Mouse (Mus musculus) stomach, postnatal 0 days (tissue): Measurements from ENCODE around the gene Gins1.

Source experiments
- CTCF ChIP-seq: IDR thresholded peaks from 2 replicates; pipeline ENCODE4 v1.5.1; 2016; ENCODE audit warnings: antibody characterized with exemption, low read depth, mild to moderate bottlenecking, moderate library complexity
- EP300 ChIP-seq: optimal IDR thresholded peaks from 2 replicates; pipeline ENCODE3; 2016; ENCODE audit warnings: antibody characterized with exemption

GRCm38 (mm10) chr2:150887370-150887769, 17.8 kb upstream of the Gins1 start:
- TF ChIP-seq CTCF: no peak
- TF ChIP-seq EP300: no peak
